Mouse (Mus musculus) MEL (cell line): ENCODE data around the gene Txndc15. TPM values are rescaled to one million over a fixed set of nuclear protein-coding genes. Genes with fewer than 3 reads are reported as not detected.

Experiments used
- DNase-seq: peaks from one replicate; pipeline ENCODE4 v3.0.0; 2011; ENCODE audit warnings: low read depth, low spot score
- H3K27ac ChIP-seq: 2 replicates; pipeline ENCODE4 v1.5.1; 2012; ENCODE audit warnings: low read depth, mild to moderate bottlenecking, control low read depth, low read length, moderate library complexity; ENCODE audit not compliant: control insufficient read depth
- H3K27me3 ChIP-seq, 2 experiments: fragments of 150-350 bp in 1 of 2; sonication (generic) in 1 of 2; 2 replicates each; pipeline ENCODE4 v1.6.1; 2012; ENCODE audit warnings: low read length in 2 of 2, mild to moderate bottlenecking in 2 of 2, improper control_type of control experiment in 1 of 2, moderate library complexity in 1 of 2; ENCODE audit not compliant: insufficient read depth in 2 of 2, control insufficient read depth in 1 of 2
- H3K36me3 ChIP-seq, 2 experiments: 2 replicates each; pipeline ENCODE4 v1.6.1; 2012 to 2014; ENCODE audit warnings: low read length in 2 of 2, improper control_type of control experiment in 1 of 2, inconsistent platforms in 1 of 2, mild to moderate bottlenecking in 1 of 2; ENCODE audit not compliant: insufficient read depth in 2 of 2, control insufficient read depth in 1 of 2
- H3K4me1 ChIP-seq, 2 experiments: fragments of 150-350 bp in 1 of 2; sonication (generic) in 1 of 2; 2 replicates each; pipeline ENCODE4 v1.6.1; 2012; ENCODE audit warnings: low read length in 2 of 2, improper control_type of control experiment in 1 of 2, mild to moderate bottlenecking in 1 of 2; ENCODE audit not compliant: insufficient read depth in 2 of 2, control insufficient read depth in 1 of 2
- H3K4me3 ChIP-seq, 2 experiments: fragments of 150-350 bp in 1 of 2; sonication (generic) in 1 of 2; 2 replicates each; pipeline ENCODE4 v1.5.1; 2012; ENCODE audit warnings: low read depth in 2 of 2, low read length in 2 of 2, mild to moderate bottlenecking in 2 of 2, moderate library complexity in 2 of 2, control low read depth in 1 of 2, improper control_type of control experiment in 1 of 2; ENCODE audit not compliant: control insufficient read depth in 1 of 2, insufficient read depth in 1 of 2
- H3K79me2 ChIP-seq: 2 replicates; pipeline ENCODE4 v1.6.1; 2012; ENCODE audit warnings: mild to moderate bottlenecking, low read length, moderate library complexity; ENCODE audit not compliant: control insufficient read depth, poor library complexity, insufficient read depth
- H3K9ac ChIP-seq: 2 replicates; pipeline ENCODE4 v1.6.1; 2012; ENCODE audit warnings: low read depth, mild to moderate bottlenecking, control low read depth, low read length, moderate library complexity; ENCODE audit not compliant: control insufficient read depth, poor library complexity, severe bottlenecking
- H3K9me3 ChIP-seq: fragments of 150-350 bp; sonication (generic); replicated peaks from 2 replicates; pipeline ENCODE4 v1.6.1; 2012; ENCODE audit warnings: mild to moderate bottlenecking, low read length, improper control_type of control experiment, moderate library complexity; ENCODE audit not compliant: insufficient read depth
- BHLHE40 ChIP-seq: IDR thresholded peaks from 2 replicates; pipeline ENCODE4 v1.6.1; 2012; ENCODE audit warnings: low read depth, mild to moderate bottlenecking, inconsistent platforms, low read length, improper control_type of control experiment, borderline replicate concordance
- CHD1 ChIP-seq: IDR thresholded peaks from 2 replicates; pipeline ENCODE4 v1.6.1; 2012; ENCODE audit warnings: low read depth, mild to moderate bottlenecking, inconsistent platforms, low read length, improper control_type of control experiment
- CHD2 ChIP-seq: IDR thresholded peaks from 2 replicates; pipeline ENCODE4 v1.6.1; 2011; ENCODE audit warnings: low read length, improper control_type of control experiment
- E2F4 ChIP-seq: IDR thresholded peaks from 2 replicates; pipeline ENCODE4 v1.6.1; 2011; ENCODE audit warnings: low read depth, low read length, improper control_type of control experiment, borderline replicate concordance
- ELF1 ChIP-seq: IDR thresholded peaks from 2 replicates; pipeline ENCODE4 v1.6.1; 2014; ENCODE audit warnings: low read depth, mild to moderate bottlenecking, inconsistent platforms, low read length, improper control_type of control experiment, moderate library complexity
- EP300 ChIP-seq, 2 experiments: IDR thresholded peaks; 2 replicates each; pipeline ENCODE4 v1.6.1; 2011; ENCODE audit warnings: improper control_type of control experiment in 2 of 2, low read length in 2 of 2, low read depth in 1 of 2, mild to moderate bottlenecking in 1 of 2
- ETS1 ChIP-seq: IDR thresholded peaks from 2 replicates; pipeline ENCODE4 v1.6.1; 2012; ENCODE audit warnings: low read depth, mild to moderate bottlenecking, inconsistent platforms, low read length, improper control_type of control experiment, moderate library complexity
- GABPA ChIP-seq: IDR thresholded peaks from 2 replicates; pipeline ENCODE4 v1.6.1; 2012; ENCODE audit warnings: low read depth, mild to moderate bottlenecking, inconsistent platforms, low read length, improper control_type of control experiment, moderate library complexity
- GATA1 ChIP-seq: IDR thresholded peaks from 2 replicates; pipeline ENCODE4 v1.6.1; 2011; ENCODE audit warnings: low read depth, low read length, improper control_type of control experiment
- HCFC1 ChIP-seq: IDR thresholded peaks from 2 replicates; pipeline ENCODE4 v1.6.1; 2012; ENCODE audit warnings: low read depth, mild to moderate bottlenecking, inconsistent platforms, low read length, improper control_type of control experiment, moderate library complexity
- MAFK ChIP-seq: IDR thresholded peaks from 2 replicates; pipeline ENCODE4 v1.6.1; 2011; ENCODE audit warnings: low read depth, mild to moderate bottlenecking, low read length, improper control_type of control experiment, borderline replicate concordance
- MAX ChIP-seq: IDR thresholded peaks from 2 replicates; pipeline ENCODE4 v1.6.1; 2011; ENCODE audit warnings: low read length, improper control_type of control experiment
- MEF2A ChIP-seq: IDR thresholded peaks from 2 replicates; pipeline ENCODE4 v1.6.1; 2014; ENCODE audit warnings: low read depth, mild to moderate bottlenecking, inconsistent platforms, low read length, improper control_type of control experiment; ENCODE audit not compliant: poor library complexity, insufficient replicate concordance, severe bottlenecking; ENCODE audit errors: extremely low read depth
- MXI1 ChIP-seq: IDR thresholded peaks from 2 replicates; pipeline ENCODE4 v1.6.1; 2011; ENCODE audit warnings: mild to moderate bottlenecking, low read depth, low read length, improper control_type of control experiment
- MYB ChIP-seq: IDR thresholded peaks from 2 replicates; pipeline ENCODE4 v1.6.1; 2011; ENCODE audit warnings: mild to moderate bottlenecking, low read depth, low read length, improper control_type of control experiment
- MYC ChIP-seq: IDR thresholded peaks from 2 replicates; pipeline ENCODE4 v1.6.1; 2011; ENCODE audit warnings: low read depth, mild to moderate bottlenecking, low read length, improper control_type of control experiment, moderate library complexity
- NELFE ChIP-seq: IDR thresholded peaks from 2 replicates; pipeline ENCODE4 v1.6.1; 2011; ENCODE audit warnings: low read depth, low read length, improper control_type of control experiment
- NRF1 ChIP-seq: IDR thresholded peaks from 2 replicates; pipeline ENCODE4 v1.6.1; 2014; ENCODE audit warnings: low read depth, mild to moderate bottlenecking, inconsistent platforms, low read length, improper control_type of control experiment, moderate library complexity; ENCODE audit not compliant: poor library complexity, insufficient read depth, severe bottlenecking
- POLR2A ChIP-seq, 2 experiments: IDR thresholded peaks; 2 replicates each; pipeline ENCODE4 v1.6.1; 2011 to 2012; ENCODE audit warnings: low read length in 2 of 2, mild to moderate bottlenecking in 2 of 2, control low read depth in 1 of 2, improper control_type of control experiment in 1 of 2, low read depth in 1 of 2, moderate library complexity in 1 of 2; ENCODE audit not compliant: control insufficient read depth in 1 of 2, insufficient read depth in 1 of 2, poor library complexity in 1 of 2
- POLR2AphosphoS2 ChIP-seq: IDR thresholded peaks from 2 replicates; pipeline ENCODE4 v1.6.1; 2011; ENCODE audit warnings: low read length, improper control_type of control experiment
- POLR2AphosphoS5 ChIP-seq: IDR thresholded peaks from 2 replicates; pipeline ENCODE4 v1.6.1; 2012; ENCODE audit warnings: low read depth, borderline replicate concordance, mild to moderate bottlenecking, inconsistent platforms, low read length, moderate library complexity, mixed read lengths
- RAD21 ChIP-seq: IDR thresholded peaks from 2 replicates; pipeline ENCODE4 v1.6.1; 2011; ENCODE audit warnings: mild to moderate bottlenecking, low read depth, low read length, improper control_type of control experiment
- RCOR1 ChIP-seq: IDR thresholded peaks from 2 replicates; pipeline ENCODE4 v1.6.1; 2012; ENCODE audit warnings: low read depth, mild to moderate bottlenecking, inconsistent platforms, low read length, improper control_type of control experiment
- SIN3A ChIP-seq: IDR thresholded peaks from 2 replicates; pipeline ENCODE4 v1.6.1; 2012; ENCODE audit warnings: low read length, improper control_type of control experiment, inconsistent platforms
- SMC3 ChIP-seq: IDR thresholded peaks from 2 replicates; pipeline ENCODE4 v1.6.1; 2011; ENCODE audit warnings: low read depth, low read length, improper control_type of control experiment
- TAL1 ChIP-seq: IDR thresholded peaks from 2 replicates; pipeline ENCODE4 v1.6.1; 2012; ENCODE audit warnings: mild to moderate bottlenecking, inconsistent platforms, low read length, moderate library complexity, mixed read lengths
- TBP ChIP-seq: IDR thresholded peaks from 2 replicates; pipeline ENCODE4 v1.8.0; 2011; ENCODE audit warnings: low read depth, low read length, improper control_type of control experiment
- TCF12 ChIP-seq: IDR thresholded peaks from 2 replicates; pipeline ENCODE4 v1.6.1; 2014; ENCODE audit warnings: low read depth, mild to moderate bottlenecking, inconsistent platforms, low read length, improper control_type of control experiment, moderate library complexity
- UBTF ChIP-seq: IDR thresholded peaks from 2 replicates; pipeline ENCODE4 v1.6.1; 2012; ENCODE audit warnings: low read depth, mild to moderate bottlenecking, inconsistent platforms, low read length, improper control_type of control experiment, moderate library complexity, borderline replicate concordance; ENCODE audit not compliant: insufficient read depth
- USF1 ChIP-seq: IDR thresholded peaks from 2 replicates; pipeline ENCODE4 v1.6.1; 2014; ENCODE audit warnings: low read depth, mild to moderate bottlenecking, inconsistent platforms, low read length, improper control_type of control experiment, moderate library complexity
- USF2 ChIP-seq, 2 experiments: IDR thresholded peaks; 2 replicates each; pipeline ENCODE4 v1.6.1; 2011 to 2012; ENCODE audit warnings: improper control_type of control experiment in 2 of 2, low read length in 2 of 2, borderline replicate concordance in 1 of 2, inconsistent platforms in 1 of 2, low read depth in 1 of 2, mild to moderate bottlenecking in 1 of 2; ENCODE audit not compliant: insufficient read depth in 1 of 2
- ZC3H11A ChIP-seq: IDR thresholded peaks from 2 replicates; pipeline ENCODE4 v1.6.1; 2012; ENCODE audit warnings: low read depth, mild to moderate bottlenecking, inconsistent platforms, low read length, improper control_type of control experiment
- ZKSCAN1 ChIP-seq: IDR thresholded peaks from 2 replicates; pipeline ENCODE4 v1.6.1; 2012; ENCODE audit warnings: low read depth, mild to moderate bottlenecking, inconsistent platforms, low read length, improper control_type of control experiment, moderate library complexity
- ZMIZ1 ChIP-seq: IDR thresholded peaks from 2 replicates; pipeline ENCODE4 v1.6.1; 2012; ENCODE audit warnings: low read depth, mild to moderate bottlenecking, inconsistent platforms, low read length, improper control_type of control experiment, moderate library complexity
- ZNF384 ChIP-seq: IDR thresholded peaks from 2 replicates; pipeline ENCODE4 v1.6.1; 2012; ENCODE audit warnings: low read depth, mild to moderate bottlenecking, inconsistent platforms, low read length, improper control_type of control experiment
- polyA plus RNA-seq, 2 experiments: library from polyadenylated mRNA; stranded (reverse) in 1 of 2; unstranded in 1 of 2; fragments of >175 nt in 1 of 2; fragments of >200 nt in 1 of 2; gene quantifications; 2 replicates each; pipeline versions ENCODE4 v1.2.1 to v1.2.4; 2012; ENCODE audit warnings: low replicate concordance in 2 of 2, low read depth in 1 of 2; ENCODE audit not compliant: insufficient read length in 2 of 2, insufficient read depth in 1 of 2, missing spikeins in 1 of 2
- total RNA-seq: library from RNA; depleted of rRNA; stranded (reverse); fragments of 300-350 nt; gene quantifications from 2 replicates; pipeline ENCODE4 v1.2.3, GENCODE M21; 2012; rRNA removed

Txndc15 gene
- total RNA-seq (37.5 and 43.0 TPM in 2 replicates), polyA plus RNA-seq (10 to 100 TPM in 1 of 2 experiments, not detected in 1; 31.5 TPM)

GRCm38 (mm10) chr13:55714501-55715166, at the start of gene Txndc15:
TSS of gene Txndc15 (plus strand) at chr13:55714650.
- H3K27me3 ChIP-seq = no peaks in the 10 kb centered on the region
- H3K27ac ChIP-seq = peak within 1 kb of the TSS; percentile 68
- peak; percentile 92 for DNase-seq
- H3K4me1 ChIP-seq = peaks cover 0 to 13% of the 10 kb centered on the region in 2 experiments; a peak in 1 of 4 replicates
- H3K9ac ChIP-seq = peak within 1 kb of the TSS; percentile 97
- H3K4me3 ChIP-seq = peak within 1 kb of the TSS; percentile 75 to 90
- H3K9me3 ChIP-seq = no peaks in the 10 kb centered on the region
- H3K36me3 ChIP-seq = peaks cover 0 to 8% of the 10 kb centered on the region in 2 experiments; a peak in 2 of 4 replicates
- H3K79me2 ChIP-seq = peaks cover 9% of the 10 kb centered on the region
- TF ChIP-seq SIN3A (peak; percentile 61; the same call in 1 of the 2 replicates), RAD21 (no peak), MAFK (no peak), ZKSCAN1 (no peak), HCFC1 (peak; percentile 95), POLR2A (IDR thresholded peaks at IDR 0.05; ENCODE audit: control insufficient read depth in 1 of 2, insufficient read depth in 1 of 2, low read depth in 1 of 2, low read length in 2 of 2, poor library complexity in 1 of 2) (peak; percentile 82 to 97), SMC3 (no peak), TBP (peak; percentile 65), MXI1 (peak; percentile 26; the same call in 1 of the 2 replicates), POLR2AphosphoS5 (no peak), ELF1 (peak; percentile 28; the same call in 1 of the 2 replicates), MYB (no peak), ZMIZ1 (0 out of 2 replicates have a peak, but pooled peaks have one; percentile 52), GATA1 (no peak), E2F4 (no peak), POLR2AphosphoS2 (no peak), UBTF (no peak), TCF12 (peak; percentile 71), ZC3H11A (no peak), MYC (no peak), USF1 (0 out of 2 replicates have a peak, but pooled peaks have one; percentile 19), ZNF384 (no peak), MEF2A (no peak), CHD1 (no peak), CHD2 (no peak), NELFE (peak; percentile 64), GABPA (no peak), NRF1 (peak; percentile 89), BHLHE40 (no peak), MAX (no peak; the same call in none of the 2 replicates), EP300 (IDR thresholded peaks at IDR 0.05; ENCODE audit: low read depth in 1 of 2, low read length in 2 of 2) (0 out of 4 replicates have a peak, but pooled peaks of 1 of the 2 experiments have one; percentile 5), USF2 (IDR thresholded peaks at IDR 0.05; ENCODE audit: borderline replicate concordance in 1 of 2, insufficient read depth in 1 of 2, low read depth in 1 of 2, low read length in 2 of 2) (no peak), RCOR1 (peak; percentile 91), ETS1 (no peak), TAL1 (no peak)
